Mouse (Mus musculus) adrenal gland, adult (tissue): ENCODE data around the gene Phactr4.
A peak's percentile ranks its signal among the peaks of the same experiment; 100 is the strongest.

Experiments
- DNase-seq, 2 experiments: peaks; one replicate each; pipeline ENCODE4 v3.0.0; 2022 to 2023; ENCODE audit warnings: low spot score in 1 of 2; ENCODE audit not compliant: inconsistent age in 2 of 2

The Phactr4 gene

GRCm38 (mm10) chr4:132411322-132412094 is 10.8 kb downstream of the Phactr4 start:
- peak; percentile 36 to 70 for DNase-seq

DNA sequence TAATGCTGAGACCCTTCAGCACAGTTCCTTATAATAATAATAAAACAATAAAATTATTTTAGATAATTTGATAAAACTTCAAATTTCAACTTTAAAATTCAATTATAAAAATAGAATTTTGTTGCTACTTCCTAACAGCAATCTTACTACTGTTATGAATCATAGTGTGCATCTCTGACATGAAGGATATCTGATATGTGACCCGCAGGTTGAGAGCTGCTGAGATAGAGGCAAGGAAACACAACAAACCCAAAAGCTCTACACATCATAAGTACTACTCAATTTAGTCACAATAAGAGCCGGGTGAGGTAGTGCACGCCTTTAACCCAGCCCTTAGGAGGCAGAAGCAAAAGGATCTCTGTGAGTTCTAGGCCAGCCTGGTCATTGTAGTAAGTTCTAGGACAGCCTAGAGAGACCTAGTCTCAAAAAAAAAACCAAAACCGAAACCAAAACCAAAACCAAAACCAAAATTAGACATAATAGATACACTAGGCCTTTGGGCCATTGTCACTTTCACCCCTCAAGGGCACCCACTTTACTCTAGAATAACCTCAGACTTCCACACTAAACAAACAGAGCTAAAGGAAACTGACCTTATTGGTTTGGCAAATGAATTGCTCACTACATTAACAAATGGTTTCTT is 12.6 kb downstream of the Phactr4 start:
- DNase-seq, result peak in 1 of 2 experiments; percentile 49

- DNase-seq, result peak; percentile 87 to 95
These were observed 15.7 kb downstream of the Phactr4 start for GRCm38 (mm10) chr4:132406393-132407189.

GRCm38 (mm10) chr4:132404588-132404987 is 17.7 kb downstream of the Phactr4 start:
- DNase-seq, result no peak

DNA sequence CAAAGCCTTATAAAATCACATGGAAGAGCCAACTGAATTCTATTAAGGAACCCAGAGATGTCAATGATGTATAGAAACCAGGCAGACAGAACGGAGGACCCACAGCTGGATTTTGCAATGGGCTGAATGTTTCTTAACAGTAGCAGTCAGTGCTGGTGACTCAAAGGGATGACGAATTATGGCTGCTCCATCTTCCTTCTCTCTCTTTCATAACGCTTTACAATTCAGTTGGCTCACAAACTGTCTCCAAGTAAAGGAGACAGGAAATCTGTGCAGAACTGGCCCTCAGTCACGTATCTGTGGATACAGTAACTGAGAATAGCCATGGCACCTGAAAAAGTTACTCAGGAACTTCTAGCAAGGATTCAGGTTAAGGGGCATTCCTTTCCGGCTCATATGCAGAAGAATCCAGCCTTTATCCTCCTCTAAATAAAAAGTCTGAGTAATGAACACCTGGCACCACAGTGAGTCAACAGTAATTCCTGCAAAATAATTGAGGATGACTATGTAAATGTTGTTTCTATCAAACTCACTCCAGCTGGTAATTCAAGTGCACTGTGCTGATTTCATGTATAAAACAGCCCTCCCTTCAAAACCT is 19.1 kb downstream of the Phactr4 start:
- DNase-seq, result peak; percentile 53 to 82

GRCm38 (mm10) chr4:132401016-132401415 is 21.3 kb downstream of the Phactr4 start:
- DNase-seq, result no peak

GRCm38 (mm10) chr4:132398863-132399262 is 23.4 kb downstream of the Phactr4 start:
- DNase-seq, result no peak

GRCm38 (mm10) chr4:132398045-132398774 is 24.1 kb downstream of the Phactr4 start:
- peak; percentile 88 to 96 for DNase-seq

GRCm38 (mm10) chr4:132397120-132397519 is 25.2 kb downstream of the Phactr4 start:
- no peak for DNase-seq

DNA sequence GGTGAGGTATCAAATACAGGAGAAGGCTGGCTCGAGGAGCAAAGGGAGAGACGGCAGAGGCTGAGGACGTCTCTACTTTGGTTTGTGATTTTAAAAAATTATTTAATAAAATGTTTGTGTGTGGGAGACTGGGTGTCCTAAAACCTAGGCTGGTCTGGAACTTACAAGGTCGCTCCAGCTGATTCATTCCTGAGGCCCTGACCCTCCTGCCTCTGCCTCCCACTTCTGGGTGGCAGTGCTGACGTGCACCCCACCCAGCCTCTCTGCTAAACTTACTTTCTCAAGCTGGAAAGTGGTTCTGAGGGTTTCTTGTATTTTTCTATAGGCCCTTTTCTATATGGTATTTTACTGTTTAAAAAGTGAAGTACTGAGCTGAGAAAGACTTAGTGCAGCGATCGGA is 26.0 kb downstream of the Phactr4 start:
- peak; percentile 61 to 81 for DNase-seq

- no peak for DNase-seq
These were observed 31.1 kb downstream of the Phactr4 start for GRCm38 (mm10) chr4:132391063-132391740.

- peak in 1 of 2 experiments; percentile 60 for DNase-seq
These were observed 33.0 kb downstream of the Phactr4 start for GRCm38 (mm10) chr4:132389302-132389701.

- peak in 1 of 2 experiments; percentile 50 for DNase-seq
These were observed 34.7 kb downstream of the Phactr4 start for GRCm38 (mm10) chr4:132387617-132388016.

- no peak for DNase-seq
These were observed 35.4 kb downstream of the Phactr4 start for GRCm38 (mm10) chr4:132386846-132387245.

DNA sequence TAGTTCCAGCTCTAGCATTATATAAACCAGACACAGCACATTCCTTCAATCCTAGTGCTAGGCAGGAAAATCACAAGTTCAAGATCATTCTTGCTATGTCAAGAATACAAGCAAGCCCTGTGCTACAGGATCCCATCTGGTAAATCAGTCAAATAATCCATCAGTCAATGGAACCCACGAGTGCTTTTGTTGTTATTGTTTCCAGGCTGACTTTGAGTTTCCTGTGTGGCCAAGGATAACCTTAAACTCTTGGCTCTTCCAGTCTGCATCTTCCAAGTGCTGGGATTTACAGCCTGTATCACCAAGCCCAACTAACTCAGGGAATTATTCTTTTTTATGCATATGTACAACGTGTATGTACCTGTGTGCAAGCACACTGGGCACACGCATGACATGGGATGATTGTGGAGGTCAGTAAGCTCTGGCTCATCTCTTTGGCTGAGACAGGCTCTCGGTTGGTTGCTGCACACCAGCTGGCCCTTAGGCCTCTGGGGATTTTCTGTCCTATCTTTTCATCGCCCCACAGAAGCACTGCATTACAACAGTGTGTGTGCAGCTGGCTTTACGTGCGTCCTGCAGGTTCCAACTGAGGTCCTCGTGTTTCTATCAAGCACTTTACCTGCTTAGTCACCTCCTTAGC is 36.4 kb downstream of the Phactr4 start:
- no peak for DNase-seq

- DNase-seq, result no peak
These were observed 38.8 kb downstream of the Phactr4 start for GRCm38 (mm10) chr4:132383455-132383854.

GRCm38 (mm10) chr4:132382296-132382695 is 40.0 kb downstream of the Phactr4 start:
- DNase-seq, result no peak

- no peak for DNase-seq
These were observed 41.2 kb downstream of the Phactr4 start for GRCm38 (mm10) chr4:132380965-132381616.

- DNase-seq, result no peak
These were observed 48.5 kb downstream of the Phactr4 start for GRCm38 (mm10) chr4:132373820-132374219.
